Mouse (Mus musculus) midbrain, embryonic 11.5 days (tissue): ENCODE measurements around the gene Zyg11b. TPM values are rescaled to one million over a fixed set of nuclear protein-coding genes. Genes with fewer than 3 reads are reported as not detected.

Experiments
- polyA plus RNA-seq: library from polyadenylated mRNA; unstranded; fragments of >200 nt; fragmentation: Nextera tagmentation; extraction: Ambion mirVana; gene quantifications from 2 replicates; pipeline ENCODE4 v1.2.1, GENCODE M21; 2014

The Zyg11b gene
- polyA plus RNA-seq, 1 experiment from 2014 or later, result 18.8 TPM

Other genes with a start within 250 kb of the Zyg11b start
- 0.21 and 0.45 TPM in 2 replicates for gene Podn, start 204.7 kb downstream of the Zyg11b start, polyA plus RNA-seq
- 233 and 236 TPM in 2 replicates for gene Scp2, start 156.1 kb downstream of the Zyg11b start, polyA plus RNA-seq
- 11.7 and 13.8 TPM in 2 replicates for gene Echdc2, start 135.7 kb downstream of the Zyg11b start, polyA plus RNA-seq
- not detected in 2 replicates for gene Zyg11a, start 83.0 kb downstream of the Zyg11b start, polyA plus RNA-seq
- gene Coa7, start 27.0 kb upstream of the Zyg11b start, polyA plus RNA-seq, result 54.6 and 55.5 TPM in 2 replicates
- gene Shisal2a, start 82.3 kb upstream of the Zyg11b start, polyA plus RNA-seq, result 1.6 and 2.4 TPM in 2 replicates
- 50.8 and 52.4 TPM in 2 replicates for gene Gpx7, start 105.9 kb upstream of the Zyg11b start, polyA plus RNA-seq
- gene Tut4, start 158.3 kb upstream of the Zyg11b start, polyA plus RNA-seq, result 61.9 and 66.9 TPM in 2 replicates